Mouse (Mus musculus) heart, embryonic 15.5 days (tissue): ENCODE results near the gene Glce. TPM values are rescaled to one million over a fixed set of nuclear protein-coding genes. Genes with fewer than 3 reads are reported as not detected.

ENCODE experiments used
- ATAC-seq: fragments of 200-750 bp; cut with Nextera tagmentation; replicated peaks from 2 replicates; pipeline ENCODE4 v1.8.0; 2017; ENCODE audit warnings: low read depth, moderate TSS enrichment; ENCODE audit not compliant: insufficient number of reproducible peaks, insufficient read depth, low FRiP score
- H3K27ac ChIP-seq: fragments of 300-500 bp; sonication (generic); 2 replicates; pipeline ENCODE4 v1.5.1; 2015; ENCODE audit warnings: mild to moderate bottlenecking, inconsistent platforms
- H3K27me3 ChIP-seq: fragments of 300-500 bp; sonication (generic); 2 replicates; pipeline ENCODE4 v1.6.1; 2015; ENCODE audit warnings: inconsistent platforms
- H3K36me3 ChIP-seq: fragments of 300-500 bp; sonication (generic); 2 replicates; pipeline ENCODE4 v1.6.1; 2015; ENCODE audit warnings: mild to moderate bottlenecking, inconsistent platforms
- H3K4me1 ChIP-seq: fragments of 300-500 bp; sonication (generic); replicated peaks from 2 replicates; pipeline ENCODE4 v1.6.1; 2015; ENCODE audit warnings: inconsistent platforms
- H3K4me2 ChIP-seq: fragments of 300-500 bp; sonication (generic); 2 replicates; pipeline ENCODE4 v1.6.1; 2015; ENCODE audit warnings: inconsistent platforms, mild to moderate bottlenecking, moderate library complexity
- H3K4me3 ChIP-seq: fragments of 300-500 bp; sonication (generic); 2 replicates; pipeline ENCODE4 v1.5.1; 2015; ENCODE audit warnings: mild to moderate bottlenecking, inconsistent platforms
- H3K9ac ChIP-seq: fragments of 300-500 bp; sonication (generic); 2 replicates; pipeline ENCODE4 v1.6.1; 2015; ENCODE audit warnings: mild to moderate bottlenecking, inconsistent platforms
- H3K9me3 ChIP-seq: fragments of 300-500 bp; sonication (generic); replicated peaks from 2 replicates; pipeline ENCODE4 v1.6.1; 2016; ENCODE audit warnings: inconsistent platforms
- WGBS: fragments of 180-500 bp; shearing (Covaris S2); methylation state at CpG from one replicate; pipeline ENCODE4 v1.1.7; 2015; ENCODE audit warnings: mixed read lengths; 5-methylcytosine and 5-hydroxymethylcytosine counted together
- polyA plus RNA-seq: library from polyadenylated mRNA; unstranded; fragments of >200 nt; fragmentation: Nextera tagmentation; extraction: Ambion mirVana; gene quantifications from 2 replicates; pipeline ENCODE4 v1.2.1, GENCODE M21; 2015

Gene Glce
- polyA plus RNA-seq, 1 experiment from 2014 or later = 7.5 TPM

DNA sequence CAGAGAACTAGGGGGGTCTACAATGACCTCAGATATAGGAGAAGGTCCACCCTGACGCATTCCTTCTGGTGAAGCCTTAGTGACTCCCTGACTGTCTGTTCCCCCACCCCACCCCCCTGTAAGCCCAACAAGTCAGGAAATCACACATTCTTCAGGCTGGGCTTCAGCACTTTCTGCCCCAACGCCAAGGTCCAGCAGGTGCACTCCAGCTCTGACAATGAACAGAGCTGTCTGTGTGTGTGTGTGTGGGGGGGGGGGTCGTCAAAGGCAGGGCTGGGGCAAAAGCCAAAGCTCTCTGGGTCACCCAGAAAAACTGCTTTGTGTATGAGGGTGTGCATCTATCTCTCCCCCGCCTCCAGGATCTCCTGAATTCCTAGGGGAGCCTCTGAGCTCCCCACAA lies 98.6 kb downstream of the Glce start:
- Histone ChIP-seq H3K27me3 (peaks cover 38% of the 10 kb centered on the region), H3K4me3 (no peak overlapping the region), H3K4me2 (no peak overlapping the region), H3K9me3 (no peaks in the 10 kb centered on the region), H3K4me1 (peaks cover 9% of the 10 kb centered on the region), H3K27ac (no peak overlapping the region), H3K9ac (no peak overlapping the region), H3K36me3 (no peaks in the 10 kb centered on the region)
- no peak for ATAC-seq
- 40% methylated on average over 4 of the region's 4 CpGs for WGBS

DNA sequence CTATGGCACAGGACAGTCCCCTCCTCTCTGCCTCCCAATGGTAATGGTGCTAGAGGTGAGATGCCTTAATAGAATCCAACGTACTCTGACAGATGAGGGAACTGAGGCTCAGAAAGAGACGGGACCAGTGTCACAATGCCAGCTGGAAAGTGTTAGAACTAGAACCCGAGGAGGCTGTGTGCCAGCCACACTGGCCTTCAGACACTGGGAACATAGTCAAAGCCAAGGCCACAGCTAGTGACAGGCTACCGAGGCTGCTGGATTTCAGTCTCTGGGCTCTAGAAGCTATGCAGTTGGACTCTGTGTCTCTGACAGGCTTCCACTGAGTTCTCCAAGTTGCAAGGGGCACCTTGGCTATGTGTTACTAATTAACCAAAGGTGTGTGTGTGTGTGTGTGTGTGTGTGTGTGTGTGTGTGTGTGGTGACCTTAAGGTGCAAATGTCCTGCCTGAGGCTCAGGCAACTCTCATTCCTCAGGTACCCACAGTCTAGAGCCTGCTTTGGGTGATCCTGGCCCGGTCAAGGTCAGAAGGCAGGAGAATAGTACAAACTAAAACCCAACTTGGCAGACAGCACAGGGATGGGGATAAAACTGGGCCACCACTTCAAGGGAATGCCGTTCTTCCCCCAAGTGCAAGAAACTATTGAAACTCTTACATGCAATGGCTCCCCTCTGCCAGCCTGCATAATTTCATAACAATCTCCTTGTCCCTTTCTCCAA lies 99.3 kb downstream of the Glce start:
- H3K36me3 ChIP-seq = no peaks in the 10 kb centered on the region
- H3K9me3 ChIP-seq = no peaks in the 10 kb centered on the region
- H3K9ac ChIP-seq = no peak overlapping the region
- peaks cover 36% of the 10 kb centered on the region for H3K27me3 ChIP-seq
- no peak overlapping the region for H3K4me3 ChIP-seq
- no peak overlapping the region for H3K4me2 ChIP-seq
- peaks cover 9% of the 10 kb centered on the region for H3K4me1 ChIP-seq
- 81% methylated on average over 6 of the region's 6 CpGs for WGBS
- no peak overlapping the region for H3K27ac ChIP-seq
- ATAC-seq = no peak

DNA sequence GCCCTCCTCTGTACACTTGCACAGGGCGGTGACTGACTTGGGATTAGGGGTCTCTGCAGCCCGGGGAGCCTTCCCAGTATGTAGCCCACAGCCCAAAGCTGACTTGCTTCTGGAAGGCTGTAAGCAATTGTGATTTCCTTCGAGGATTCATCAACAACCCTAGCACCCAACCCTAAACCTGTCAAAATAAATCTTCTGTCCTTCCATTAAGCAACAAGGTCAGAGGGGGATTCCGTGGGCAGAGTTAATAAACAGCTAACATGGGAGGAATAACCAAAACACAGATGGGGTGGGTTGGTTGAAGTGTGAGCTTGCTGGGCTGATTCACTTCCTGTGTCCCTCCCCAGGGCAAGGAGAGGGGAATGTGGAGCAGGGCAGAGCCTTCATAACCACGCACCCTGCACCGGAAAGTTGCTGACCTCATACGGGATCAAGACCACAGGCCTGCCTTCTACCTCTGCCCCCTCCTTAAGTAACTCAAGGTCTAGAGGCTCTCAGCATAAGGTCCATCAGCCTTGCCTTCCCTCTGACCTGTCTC lies 100.8 kb downstream of the Glce start:
- no peak overlapping the region for H3K27ac ChIP-seq
- no peaks in the 10 kb centered on the region for H3K9me3 ChIP-seq
- H3K9ac ChIP-seq = no peak overlapping the region
- ATAC-seq = no peak
- peaks cover 24% of the 10 kb centered on the region for H3K27me3 ChIP-seq
- no peaks in the 10 kb centered on the region for H3K36me3 ChIP-seq
- H3K4me3 ChIP-seq = no peak overlapping the region
- no peak overlapping the region for H3K4me2 ChIP-seq
- WGBS = 60% methylated on average over 7 of the region's 7 CpGs
- H3K4me1 ChIP-seq = peaks cover 4% of the 10 kb centered on the region

DNA sequence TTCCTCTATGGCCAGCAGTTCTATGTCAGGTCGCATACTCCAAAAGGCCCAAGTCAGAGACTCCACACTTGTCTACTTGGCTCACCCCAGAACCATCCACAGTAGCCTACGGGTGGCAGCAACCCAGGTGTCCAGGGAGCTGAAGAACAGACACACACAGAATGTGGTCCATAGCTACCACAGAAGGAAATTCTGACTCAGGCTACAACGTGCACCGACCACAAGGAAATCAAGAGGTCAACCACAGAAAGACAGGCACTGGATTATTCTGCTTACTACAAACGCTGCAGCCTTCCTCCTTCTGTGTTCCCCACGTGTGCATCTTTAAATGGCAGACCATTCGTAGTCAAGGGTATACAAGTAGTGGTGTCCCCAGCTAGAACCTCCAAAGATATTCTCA lies 102.2 kb downstream of the Glce start:
- 79% methylated on average over 7 of the region's 7 CpGs for WGBS
- Histone ChIP-seq H3K4me1 (no peaks in the 10 kb centered on the region), H3K4me3 (no peak overlapping the region), H3K9ac (no peak overlapping the region), H3K27ac (no peak overlapping the region), H3K27me3 (peaks cover 12% of the 10 kb centered on the region), H3K9me3 (no peaks in the 10 kb centered on the region), H3K4me2 (no peak overlapping the region), H3K36me3 (no peaks in the 10 kb centered on the region)
- ATAC-seq = no peak

DNA sequence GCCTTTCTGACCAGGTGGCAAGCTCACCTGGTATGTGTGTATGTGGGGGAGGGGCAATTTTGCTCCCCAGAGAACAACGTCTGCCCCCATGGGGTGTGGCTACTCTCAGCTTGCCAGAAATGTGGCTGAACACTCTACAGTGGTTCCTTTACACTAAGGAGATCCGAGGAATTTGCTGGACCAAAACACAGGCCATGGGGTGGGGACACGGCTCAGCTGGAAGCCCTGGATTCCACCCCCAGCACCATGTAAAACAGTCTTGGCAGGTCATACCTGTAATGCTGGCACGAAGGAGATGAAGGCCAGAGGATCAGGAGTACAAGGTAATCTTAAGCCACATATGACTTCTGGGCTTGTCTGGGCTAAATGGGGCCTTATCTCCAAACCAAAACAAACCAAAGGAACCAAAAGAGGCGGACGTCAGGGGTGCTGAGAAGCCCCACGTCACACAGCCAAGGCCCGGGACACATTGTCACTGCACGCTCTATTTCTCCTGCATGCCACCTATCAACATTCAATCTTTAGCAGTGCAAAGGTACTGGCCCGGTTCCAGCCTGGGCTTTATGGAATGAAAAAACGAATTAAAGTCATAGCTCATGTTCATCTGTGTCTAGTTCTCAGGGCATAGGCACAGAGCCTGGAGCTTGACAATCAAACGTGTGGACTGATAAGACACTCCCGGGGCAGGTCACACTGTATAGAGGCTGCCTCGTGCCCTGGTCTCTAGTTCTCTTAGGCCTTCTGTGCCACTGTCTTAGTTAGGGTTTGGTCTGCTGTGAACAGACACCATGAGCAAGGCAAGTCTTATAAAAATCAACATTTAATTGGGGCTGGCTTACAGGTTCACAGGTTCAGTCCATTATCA lies 104.0 kb downstream of the Glce start:
- no peak overlapping the region for H3K27ac ChIP-seq
- H3K4me2 ChIP-seq = no peak overlapping the region
- no peaks in the 10 kb centered on the region for H3K27me3 ChIP-seq
- no peaks in the 10 kb centered on the region for H3K4me1 ChIP-seq
- no peak for ATAC-seq
- WGBS = 40% methylated on average over 14 of the region's 14 CpGs
- H3K9ac ChIP-seq = no peak overlapping the region
- H3K9me3 ChIP-seq = no peaks in the 10 kb centered on the region
- H3K4me3 ChIP-seq = no peak overlapping the region
- H3K36me3 ChIP-seq = no peaks in the 10 kb centered on the region

DNA sequence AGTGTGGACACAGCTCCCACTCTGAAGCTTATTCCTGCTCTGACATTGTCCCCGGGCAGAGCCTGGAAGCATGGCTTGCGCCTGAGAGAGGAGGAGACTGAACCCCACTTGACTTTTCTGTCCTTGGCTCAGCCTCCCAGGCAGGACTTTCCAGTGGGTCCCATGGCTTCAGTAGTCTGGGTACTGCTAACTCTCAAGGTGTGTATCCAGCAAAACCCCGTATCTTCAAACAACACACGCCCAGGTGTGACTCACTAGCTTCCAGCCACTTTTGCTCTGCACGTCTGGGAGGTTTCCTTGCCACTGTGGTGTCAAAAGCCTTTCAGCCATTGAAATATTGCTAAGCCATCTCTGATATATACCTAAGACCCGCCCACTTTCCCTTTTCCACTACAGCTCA lies 105.1 kb downstream of the Glce start:
- H3K9ac ChIP-seq = no peak overlapping the region
- H3K4me3 ChIP-seq = no peak overlapping the region
- H3K27ac ChIP-seq = no peak overlapping the region
- H3K27me3 ChIP-seq = no peaks in the 10 kb centered on the region
- WGBS = 76% methylated on average over 6 of the region's 6 CpGs
- no peak overlapping the region for H3K4me2 ChIP-seq
- no peaks in the 10 kb centered on the region for H3K9me3 ChIP-seq
- H3K36me3 ChIP-seq = no peaks in the 10 kb centered on the region
- H3K4me1 ChIP-seq = no peaks in the 10 kb centered on the region
- ATAC-seq = no peak

DNA sequence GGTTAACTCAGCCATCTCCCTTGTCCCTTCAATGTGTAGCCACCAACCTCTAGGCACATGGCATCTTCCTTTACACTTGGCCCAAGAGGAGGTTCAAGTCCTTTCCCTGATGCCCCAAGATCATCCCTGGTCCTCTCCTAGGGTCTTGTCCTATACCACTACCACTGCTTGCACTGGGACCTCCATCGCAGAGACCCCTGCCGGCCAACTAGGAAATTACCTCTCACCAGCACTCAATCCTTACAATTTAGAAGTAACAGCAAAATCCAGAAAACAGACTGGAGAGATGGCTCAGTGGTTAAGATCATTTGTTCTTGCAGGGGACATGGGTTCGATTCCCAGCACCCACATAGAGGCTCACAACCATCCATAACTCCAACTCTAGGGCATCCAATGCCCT lies 107.0 kb downstream of the Glce start:
- H3K9ac ChIP-seq = no peak overlapping the region
- H3K9me3 ChIP-seq = no peaks in the 10 kb centered on the region
- WGBS = 59% methylated on average over 3 of the region's 3 CpGs
- no peak overlapping the region for H3K4me3 ChIP-seq
- H3K27me3 ChIP-seq = no peaks in the 10 kb centered on the region
- ATAC-seq = no peak
- no peak overlapping the region for H3K4me2 ChIP-seq
- no peak overlapping the region for H3K27ac ChIP-seq
- no peaks in the 10 kb centered on the region for H3K4me1 ChIP-seq
- H3K36me3 ChIP-seq = no peaks in the 10 kb centered on the region

DNA sequence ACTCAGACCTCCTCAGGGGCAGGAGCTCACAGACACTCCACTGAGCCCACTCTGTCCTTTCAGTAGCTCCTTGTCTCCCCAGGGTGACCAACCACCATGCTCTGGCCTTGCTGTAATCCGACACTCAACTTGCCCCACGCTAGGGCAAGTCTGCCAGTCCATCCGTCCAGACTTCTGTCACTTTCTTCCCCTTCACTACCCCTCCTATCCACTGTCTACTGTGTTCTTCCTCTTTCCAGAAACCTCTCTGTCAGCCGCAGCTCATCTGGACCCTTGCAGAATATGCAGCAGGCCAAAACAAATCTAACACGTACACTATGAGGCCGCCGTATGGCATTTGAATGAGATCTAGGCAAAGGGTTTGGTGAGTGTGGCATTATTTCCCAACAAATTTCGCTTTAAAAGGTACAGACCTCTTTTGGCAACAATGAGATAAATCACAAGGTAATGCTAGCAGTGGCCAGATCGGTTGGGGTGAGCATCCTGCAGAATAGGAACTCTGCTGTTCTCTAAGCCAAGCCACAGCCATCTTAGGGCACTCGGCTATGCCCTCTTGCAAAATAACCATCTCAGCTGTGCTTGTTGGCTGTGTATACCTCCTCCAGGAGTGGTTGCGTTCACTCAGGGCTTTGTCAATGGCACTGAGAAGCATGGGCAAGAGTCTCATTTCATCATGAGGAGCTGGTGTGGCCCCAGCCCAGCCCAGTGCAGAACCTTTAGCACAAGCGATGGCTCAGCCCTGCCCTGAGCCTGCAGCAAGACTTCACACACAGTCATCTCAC lies 108.9 kb downstream of the Glce start:
- Histone ChIP-seq H3K4me3 (no peak overlapping the region), H3K36me3 (no peaks in the 10 kb centered on the region), H3K9me3 (no peaks in the 10 kb centered on the region), H3K4me1 (no peaks in the 10 kb centered on the region), H3K9ac (no peak overlapping the region), H3K27ac (no peak overlapping the region), H3K4me2 (no peak overlapping the region), H3K27me3 (no peaks in the 10 kb centered on the region; the same call in 1 of the 2 replicates)
- no peak for ATAC-seq
- 69% methylated on average over 12 of the region's 12 CpGs for WGBS

DNA sequence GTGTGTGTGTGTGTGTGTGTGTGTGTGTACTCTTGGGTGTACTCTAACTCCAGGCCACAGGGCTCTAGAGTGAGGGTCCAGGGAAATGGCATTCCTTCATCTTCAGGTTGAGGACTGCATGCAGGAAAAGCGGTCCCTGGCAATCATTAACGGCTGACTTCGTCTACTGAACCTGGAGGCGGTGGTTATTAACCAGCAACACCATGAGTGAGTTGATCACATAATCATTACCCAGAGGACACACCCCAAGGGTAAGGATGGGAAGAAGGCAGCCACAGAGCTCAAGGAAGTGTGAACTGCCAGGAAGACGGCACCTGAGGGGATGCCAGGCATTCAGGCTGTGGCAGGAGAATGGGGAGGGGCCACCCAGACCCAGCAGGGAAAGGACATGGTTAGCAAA lies 114.1 kb downstream of the Glce start:
- Histone ChIP-seq H3K9me3 (no peaks in the 10 kb centered on the region), H3K27me3 (no peaks in the 10 kb centered on the region; the same call in 1 of the 2 replicates), H3K4me1 (peaks cover 6% of the 10 kb centered on the region), H3K9ac (no peak overlapping the region), H3K4me2 (no peak overlapping the region), H3K27ac (no peak overlapping the region), H3K4me3 (no peak overlapping the region), H3K36me3 (no peaks in the 10 kb centered on the region)
- ATAC-seq = no peak
- 85% methylated on average over 5 of the region's 5 CpGs for WGBS
